Mouse (Mus musculus) CH12.LX (cell line): Measurements from ENCODE around the gene Cacnb2. TPM values are rescaled to one million over a fixed set of nuclear protein-coding genes. Genes with fewer than 3 reads are reported as not detected.

Experiments used
- DNase-seq: peaks from one replicate; pipeline ENCODE4 v3.0.0-alpha.2; 2013; ENCODE audit errors: extremely low read depth
- H3K27ac ChIP-seq: 2 replicates; pipeline ENCODE4 v1.5.1; 2012; ENCODE audit warnings: low read depth, mild to moderate bottlenecking, control low read depth, moderate library complexity; ENCODE audit not compliant: insufficient read depth
- H3K27me3 ChIP-seq: replicated peaks from 2 replicates; pipeline ENCODE3; 2012; ENCODE audit warnings: inconsistent platforms
- H3K36me3 ChIP-seq, 2 experiments: replicated peaks in 1 of 2; 2 replicates each; pipeline versions ENCODE3 to v1.6.1; 2012; ENCODE audit warnings: inconsistent platforms in 1 of 2, low read length in 1 of 2, mild to moderate bottlenecking in 1 of 2, mixed read lengths in 1 of 2, moderate library complexity in 1 of 2; ENCODE audit not compliant: control insufficient read depth in 1 of 2, insufficient read depth in 1 of 2
- H3K4me1 ChIP-seq, 2 experiments: 2 replicates each; pipeline ENCODE4 v1.6.1; 2012; ENCODE audit warnings: inconsistent platforms in 1 of 2, moderate library complexity in 1 of 2; ENCODE audit not compliant: insufficient read depth in 2 of 2, control insufficient read depth in 1 of 2
- H3K4me2 ChIP-seq: 2 replicates; pipeline ENCODE4 v1.6.1; 2012; ENCODE audit warnings: low read depth, mild to moderate bottlenecking, control low read depth; ENCODE audit not compliant: poor library complexity, insufficient read depth, severe bottlenecking
- H3K4me3 ChIP-seq, 3 experiments: fragments of 150-350 bp in 1 of 3; sonication (generic) in 1 of 3; replicated peaks in 1 of 3; 2 replicates each; pipeline versions ENCODE3 to v1.5.1; 2011 to 2012; ENCODE audit warnings: low read depth in 2 of 3, low read length in 2 of 3, mild to moderate bottlenecking in 2 of 3, moderate library complexity in 2 of 3, control low read depth in 1 of 3, improper control_type of control experiment in 1 of 3, inconsistent platforms in 1 of 3, mixed read lengths in 1 of 3; ENCODE audit not compliant: poor library complexity in 1 of 3
- H3K79me2 ChIP-seq: replicated peaks from 2 replicates; pipeline ENCODE4 v1.6.1; 2012; ENCODE audit warnings: mild to moderate bottlenecking, moderate library complexity; ENCODE audit not compliant: control insufficient read depth, poor library complexity, insufficient read depth, severe bottlenecking; ENCODE audit errors: extremely low read depth
- H3K9ac ChIP-seq: 2 replicates; pipeline ENCODE4 v1.6.1; 2012; ENCODE audit warnings: low read depth, mild to moderate bottlenecking, control low read depth, moderate library complexity; ENCODE audit not compliant: insufficient read depth
- H3K9me3 ChIP-seq: replicated peaks from 2 replicates; pipeline ENCODE3; 2012; ENCODE audit warnings: low read length, inconsistent platforms, mixed read lengths
- CHD2 ChIP-seq: IDR thresholded peaks from 2 replicates; pipeline ENCODE4 v1.6.1; 2011; ENCODE audit warnings: low read length, improper control_type of control experiment
- E2F4 ChIP-seq: IDR thresholded peaks from 2 replicates; pipeline ENCODE4 v1.6.1; 2011; ENCODE audit warnings: low read depth, low read length, improper control_type of control experiment; ENCODE audit not compliant: insufficient replicate concordance
- GABPA ChIP-seq: IDR thresholded peaks from 2 replicates; pipeline ENCODE4 v1.6.1; 2012; ENCODE audit warnings: low read depth, low read length, improper control_type of control experiment, inconsistent platforms; ENCODE audit not compliant: insufficient replicate concordance
- HCFC1 ChIP-seq: IDR thresholded peaks from 2 replicates; pipeline ENCODE4 v1.6.1; 2012; ENCODE audit warnings: low read depth, mild to moderate bottlenecking, inconsistent platforms, low read length, improper control_type of control experiment
- IRF4 ChIP-seq: IDR thresholded peaks from 2 replicates; pipeline ENCODE4 v1.6.1; 2014; ENCODE audit warnings: low read depth, mild to moderate bottlenecking, inconsistent platforms, low read length, improper control_type of control experiment
- JUN ChIP-seq: IDR thresholded peaks from 2 replicates; pipeline ENCODE4 v1.6.1; 2011; ENCODE audit warnings: low read depth, mild to moderate bottlenecking, low read length, improper control_type of control experiment, moderate library complexity; ENCODE audit not compliant: insufficient read depth
- JUND ChIP-seq: conservative IDR thresholded peaks from 2 replicates; pipeline ENCODE4 v1.6.1; 2011; ENCODE audit warnings: low read depth, low read length, improper control_type of control experiment
- NELFE ChIP-seq: IDR thresholded peaks from 2 replicates; pipeline ENCODE4 v1.6.1; 2011; ENCODE audit warnings: low read depth, low read length, improper control_type of control experiment
- NRF1 ChIP-seq: IDR thresholded peaks from 2 replicates; pipeline ENCODE4 v1.6.1; 2014; ENCODE audit warnings: low read depth, mild to moderate bottlenecking, inconsistent platforms, low read length, improper control_type of control experiment, moderate library complexity
- PAX5 ChIP-seq: IDR thresholded peaks from 2 replicates; pipeline ENCODE4 v1.6.1; 2012; ENCODE audit warnings: low read length, inconsistent platforms, mixed read lengths
- POLR2A ChIP-seq: IDR thresholded peaks from 2 replicates; pipeline ENCODE4 v1.6.1; 2011; ENCODE audit warnings: low read depth, mild to moderate bottlenecking, improper control_type of control experiment, low read length
- POLR2AphosphoS2 ChIP-seq: IDR thresholded peaks from 2 replicates; pipeline ENCODE4 v1.6.1; 2011; ENCODE audit warnings: low read depth, low read length, improper control_type of control experiment
- SIN3A ChIP-seq: IDR thresholded peaks from 2 replicates; pipeline ENCODE4 v1.6.1; 2012; ENCODE audit warnings: low read length, improper control_type of control experiment, inconsistent platforms
- TBP ChIP-seq: conservative IDR thresholded peaks from 2 replicates; pipeline ENCODE4 v1.6.1; 2011; ENCODE audit warnings: low read depth, low read length, improper control_type of control experiment
- UBTF ChIP-seq: IDR thresholded peaks from 2 replicates; pipeline ENCODE4 v1.6.1; 2012; ENCODE audit warnings: low read depth, mild to moderate bottlenecking, inconsistent platforms, low read length, improper control_type of control experiment, moderate library complexity
- USF2 ChIP-seq: conservative IDR thresholded peaks from 2 replicates; pipeline ENCODE4 v1.6.1; 2011; ENCODE audit warnings: low read depth, low read length, improper control_type of control experiment
- ZC3H11A ChIP-seq: IDR thresholded peaks from 2 replicates; pipeline ENCODE4 v1.6.1; 2012; ENCODE audit warnings: low read depth, mild to moderate bottlenecking, inconsistent platforms, low read length, improper control_type of control experiment
- ZKSCAN1 ChIP-seq: IDR thresholded peaks from 2 replicates; pipeline ENCODE4 v1.6.1; 2012; ENCODE audit warnings: low read depth, inconsistent platforms, low read length, improper control_type of control experiment, borderline replicate concordance
- ZNF384 ChIP-seq: IDR thresholded peaks from 2 replicates; pipeline ENCODE4 v1.6.1; 2012; ENCODE audit warnings: low read depth, low read length, improper control_type of control experiment, inconsistent platforms
- dilution Hi-C: fragments of 300-500 bp; cut with MboI; formaldehyde crosslinking; loops from 2 replicates; pipeline ENCODE4 v1.14.3; 2020; ENCODE audit warnings: low sequenced_read_pairs; ENCODE audit not compliant: extremely low pct_unique_long_range_greater_than_20kb, extremely low pct_ligation_motif_present
- in situ Hi-C: fragments of 300-500 bp; cut with MboI; formaldehyde crosslinking; loops from 3 replicates; pipeline ENCODE4 v1.14.3; 2019; ENCODE audit warnings: low sequenced_read_pairs, low pct_ligation_motif_present, low pct_unique_long_range_greater_than_20kb, mixed read lengths
- polyA plus RNA-seq: library from polyadenylated mRNA; unstranded; fragments of >175 nt; gene quantifications from 2 replicates; pipeline ENCODE4 v1.2.1, GENCODE M21; 2012; ENCODE audit warnings: low read depth; ENCODE audit not compliant: insufficient read length
- total RNA-seq, 2 experiments: library from RNA; depleted of rRNA; stranded (reverse); fragments of 300-350 nt in 1 of 2; fragments of >200 nt in 1 of 2; gene quantifications; 2 replicates each; pipeline ENCODE4 v1.2.3; 2012 to 2014

Cacnb2 gene
- total and polyA plus RNA-seq, 3 experiments: 0.42 to 2.8 (median 0.93) TPM

DNA sequence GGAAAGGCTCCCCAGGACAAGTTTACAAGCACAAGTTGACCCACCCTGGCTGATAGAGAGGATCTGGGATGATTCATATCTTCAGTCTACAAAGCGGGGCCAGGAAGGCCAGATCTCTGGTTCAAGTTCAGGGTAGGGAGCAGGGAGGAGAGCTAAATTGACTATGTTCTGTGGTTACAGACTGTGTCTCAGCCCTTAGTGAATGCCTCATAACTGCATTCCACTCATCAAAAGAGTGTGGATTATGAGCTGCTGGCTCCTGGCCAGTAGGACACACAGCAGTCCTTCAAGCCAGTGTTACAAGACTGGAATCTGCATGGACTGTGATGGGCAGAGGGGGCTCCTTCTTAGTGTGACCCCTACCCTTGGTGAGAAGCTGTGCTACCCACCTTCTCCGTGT, 48.4 kb downstream of the Cacnb2 start:
- H3K4me3 ChIP-seq: no peak overlapping the region
- H3K9ac ChIP-seq: no peak overlapping the region
- no peaks in the 10 kb centered on the region for H3K27me3 ChIP-seq
- H3K9me3 ChIP-seq: no peaks in the 10 kb centered on the region
- dilution Hi-C loops: no loop called here
- TF ChIP-seq UBTF (no peak), IRF4 (no peak), NRF1 (no peak)
- in situ Hi-C loops: no loop called here
- H3K4me1 ChIP-seq: no peaks in the 10 kb centered on the region
- no peak overlapping the region for H3K27ac ChIP-seq
- no peak overlapping the region for H3K4me2 ChIP-seq
- no peaks in the 10 kb centered on the region for H3K79me2 ChIP-seq
- no peaks in the 10 kb centered on the region for H3K36me3 ChIP-seq
- DNase-seq: no peak

GRCm38 (mm10) chr2:14656673-14657072, 53.8 kb downstream of the Cacnb2 start:
- Histone ChIP-seq H3K4me2 (no peak overlapping the region), H3K4me1 (no peaks in the 10 kb centered on the region), H3K36me3 (no peaks in the 10 kb centered on the region), H3K79me2 (no peaks in the 10 kb centered on the region), H3K27ac (no peak overlapping the region), H3K9me3 (no peaks in the 10 kb centered on the region), H3K9ac (no peak overlapping the region), H3K4me3 (no peak overlapping the region), H3K27me3 (no peaks in the 10 kb centered on the region)
- no peak for TF ChIP-seq JUN
- TF ChIP-seq ZC3H11A: no peak
- TF ChIP-seq POLR2A: no peak
- TF ChIP-seq ZKSCAN1: no peak
- TF ChIP-seq NELFE: no peak
- no peak for TF ChIP-seq CHD2
- no peak for TF ChIP-seq PAX5
- TF ChIP-seq HCFC1: no peak
- no peak for TF ChIP-seq JUND
- no peak for DNase-seq
- in situ Hi-C loops: no loop called here
- dilution Hi-C loops: no loop called here

- in situ Hi-C loops (no loop called here), dilution Hi-C loops (no loop called here)
- H3K27me3 ChIP-seq: no peaks in the 10 kb centered on the region
- H3K4me3 ChIP-seq: no peak overlapping the region
- H3K9me3 ChIP-seq: no peaks in the 10 kb centered on the region
- H3K36me3 ChIP-seq: no peaks in the 10 kb centered on the region
- H3K9ac ChIP-seq: no peak overlapping the region
- no peak overlapping the region for H3K27ac ChIP-seq
- no peaks in the 10 kb centered on the region for H3K4me1 ChIP-seq
- no peaks in the 10 kb centered on the region for H3K79me2 ChIP-seq
- H3K4me2 ChIP-seq: no peak overlapping the region
- DNase-seq: no peak
- TF ChIP-seq POLR2AphosphoS2: no peak
- no peak for TF ChIP-seq E2F4
- TF ChIP-seq USF2: no peak
- no peak for TF ChIP-seq IRF4
- no peak for TF ChIP-seq SIN3A
- TF ChIP-seq TBP: no peak
- TF ChIP-seq GABPA: no peak
- no peak for TF ChIP-seq ZNF384
- no peak for TF ChIP-seq UBTF
- TF ChIP-seq CHD2: no peak
- no peak for TF ChIP-seq ZKSCAN1
Observed at GRCm38 (mm10) chr2:14657205-14657844, 54.4 kb downstream of the Cacnb2 start.
